Mouse (Mus musculus) CH12.LX (cell line): ENCODE results near the gene Itsn1. TPM values are rescaled to one million over a fixed set of nuclear protein-coding genes. Genes with fewer than 3 reads are reported as not detected.

Experiments used
- DNase-seq: peaks from one replicate; pipeline ENCODE4 v3.0.0-alpha.2; 2013; ENCODE audit errors: extremely low read depth
- H3K27ac ChIP-seq: 2 replicates; pipeline ENCODE4 v1.5.1; 2012; ENCODE audit warnings: low read depth, mild to moderate bottlenecking, control low read depth, moderate library complexity; ENCODE audit not compliant: insufficient read depth
- H3K27me3 ChIP-seq: replicated peaks from 2 replicates; pipeline ENCODE3; 2012; ENCODE audit warnings: inconsistent platforms
- H3K36me3 ChIP-seq, 2 experiments: replicated peaks in 1 of 2; 2 replicates each; pipeline versions ENCODE3 to v1.6.1; 2012; ENCODE audit warnings: inconsistent platforms in 1 of 2, low read length in 1 of 2, mild to moderate bottlenecking in 1 of 2, mixed read lengths in 1 of 2, moderate library complexity in 1 of 2; ENCODE audit not compliant: control insufficient read depth in 1 of 2, insufficient read depth in 1 of 2
- H3K4me1 ChIP-seq, 2 experiments: 2 replicates each; pipeline ENCODE4 v1.6.1; 2012; ENCODE audit warnings: inconsistent platforms in 1 of 2, moderate library complexity in 1 of 2; ENCODE audit not compliant: insufficient read depth in 2 of 2, control insufficient read depth in 1 of 2
- H3K4me2 ChIP-seq: 2 replicates; pipeline ENCODE4 v1.6.1; 2012; ENCODE audit warnings: low read depth, mild to moderate bottlenecking, control low read depth; ENCODE audit not compliant: poor library complexity, insufficient read depth, severe bottlenecking
- H3K4me3 ChIP-seq, 3 experiments: fragments of 150-350 bp in 1 of 3; sonication (generic) in 1 of 3; replicated peaks in 1 of 3; 2 replicates each; pipeline versions ENCODE3 to v1.5.1; 2011 to 2012; ENCODE audit warnings: low read depth in 2 of 3, low read length in 2 of 3, mild to moderate bottlenecking in 2 of 3, moderate library complexity in 2 of 3, control low read depth in 1 of 3, improper control_type of control experiment in 1 of 3, inconsistent platforms in 1 of 3, mixed read lengths in 1 of 3; ENCODE audit not compliant: poor library complexity in 1 of 3
- H3K79me2 ChIP-seq: replicated peaks from 2 replicates; pipeline ENCODE4 v1.6.1; 2012; ENCODE audit warnings: mild to moderate bottlenecking, moderate library complexity; ENCODE audit not compliant: control insufficient read depth, poor library complexity, insufficient read depth, severe bottlenecking; ENCODE audit errors: extremely low read depth
- H3K9ac ChIP-seq: 2 replicates; pipeline ENCODE4 v1.6.1; 2012; ENCODE audit warnings: low read depth, mild to moderate bottlenecking, control low read depth, moderate library complexity; ENCODE audit not compliant: insufficient read depth
- H3K9me3 ChIP-seq: replicated peaks from 2 replicates; pipeline ENCODE3; 2012; ENCODE audit warnings: low read length, inconsistent platforms, mixed read lengths
- BHLHE40 ChIP-seq: IDR thresholded peaks from 2 replicates; pipeline ENCODE4 v1.6.1; 2011; ENCODE audit warnings: mild to moderate bottlenecking, low read depth, low read length, improper control_type of control experiment
- CHD2 ChIP-seq: IDR thresholded peaks from 2 replicates; pipeline ENCODE4 v1.6.1; 2011; ENCODE audit warnings: low read length, improper control_type of control experiment
- E2F4 ChIP-seq: IDR thresholded peaks from 2 replicates; pipeline ENCODE4 v1.6.1; 2011; ENCODE audit warnings: low read depth, low read length, improper control_type of control experiment; ENCODE audit not compliant: insufficient replicate concordance
- GABPA ChIP-seq: IDR thresholded peaks from 2 replicates; pipeline ENCODE4 v1.6.1; 2012; ENCODE audit warnings: low read depth, low read length, improper control_type of control experiment, inconsistent platforms; ENCODE audit not compliant: insufficient replicate concordance
- HCFC1 ChIP-seq: IDR thresholded peaks from 2 replicates; pipeline ENCODE4 v1.6.1; 2012; ENCODE audit warnings: low read depth, mild to moderate bottlenecking, inconsistent platforms, low read length, improper control_type of control experiment
- IRF4 ChIP-seq: IDR thresholded peaks from 2 replicates; pipeline ENCODE4 v1.6.1; 2014; ENCODE audit warnings: low read depth, mild to moderate bottlenecking, inconsistent platforms, low read length, improper control_type of control experiment
- JUN ChIP-seq: IDR thresholded peaks from 2 replicates; pipeline ENCODE4 v1.6.1; 2011; ENCODE audit warnings: low read depth, mild to moderate bottlenecking, low read length, improper control_type of control experiment, moderate library complexity; ENCODE audit not compliant: insufficient read depth
- JUND ChIP-seq: conservative IDR thresholded peaks from 2 replicates; pipeline ENCODE4 v1.6.1; 2011; ENCODE audit warnings: low read depth, low read length, improper control_type of control experiment
- MAX ChIP-seq: IDR thresholded peaks from 2 replicates; pipeline ENCODE4 v1.6.1; 2011; ENCODE audit warnings: low read length, improper control_type of control experiment
- MAZ ChIP-seq: IDR thresholded peaks from 2 replicates; pipeline ENCODE4 v1.6.1; 2012; ENCODE audit warnings: low read depth, mild to moderate bottlenecking, inconsistent platforms, low read length, improper control_type of control experiment, moderate library complexity
- MEF2A ChIP-seq: IDR thresholded peaks from 2 replicates; pipeline ENCODE4 v1.6.1; 2014; ENCODE audit warnings: low read depth, mild to moderate bottlenecking, inconsistent platforms, low read length, improper control_type of control experiment, borderline replicate concordance
- MXI1 ChIP-seq: IDR thresholded peaks from 2 replicates; pipeline ENCODE4 v1.6.1; 2011; ENCODE audit warnings: mild to moderate bottlenecking, low read depth, low read length, improper control_type of control experiment
- MYC ChIP-seq: IDR thresholded peaks from 2 replicates; pipeline ENCODE4 v1.6.1; 2011; ENCODE audit warnings: low read depth, mild to moderate bottlenecking, improper control_type of control experiment, low read length
- PAX5 ChIP-seq: IDR thresholded peaks from 2 replicates; pipeline ENCODE4 v1.6.1; 2012; ENCODE audit warnings: low read length, inconsistent platforms, mixed read lengths
- POLR2AphosphoS2 ChIP-seq: IDR thresholded peaks from 2 replicates; pipeline ENCODE4 v1.6.1; 2011; ENCODE audit warnings: low read depth, low read length, improper control_type of control experiment
- RCOR1 ChIP-seq: conservative IDR thresholded peaks from 2 replicates; pipeline ENCODE4 v1.6.1; 2012; ENCODE audit warnings: low read depth, mild to moderate bottlenecking, inconsistent platforms, low read length, improper control_type of control experiment
- SIN3A ChIP-seq: IDR thresholded peaks from 2 replicates; pipeline ENCODE4 v1.6.1; 2012; ENCODE audit warnings: low read length, improper control_type of control experiment, inconsistent platforms
- SMC3 ChIP-seq: IDR thresholded peaks from 2 replicates; pipeline ENCODE4 v1.6.1; 2011; ENCODE audit warnings: low read depth, low read length, improper control_type of control experiment
- TBP ChIP-seq: conservative IDR thresholded peaks from 2 replicates; pipeline ENCODE4 v1.6.1; 2011; ENCODE audit warnings: low read depth, low read length, improper control_type of control experiment
- TCF12 ChIP-seq: IDR thresholded peaks from 2 replicates; pipeline ENCODE4 v1.6.1; 2014; ENCODE audit warnings: low read depth, mild to moderate bottlenecking, inconsistent platforms, low read length, improper control_type of control experiment
- USF2 ChIP-seq: conservative IDR thresholded peaks from 2 replicates; pipeline ENCODE4 v1.6.1; 2011; ENCODE audit warnings: low read depth, low read length, improper control_type of control experiment
- ZNF384 ChIP-seq: IDR thresholded peaks from 2 replicates; pipeline ENCODE4 v1.6.1; 2012; ENCODE audit warnings: low read depth, low read length, improper control_type of control experiment, inconsistent platforms
- dilution Hi-C: fragments of 300-500 bp; cut with MboI; formaldehyde crosslinking; loops from 2 replicates; pipeline ENCODE4 v1.14.3; 2020; ENCODE audit warnings: low sequenced_read_pairs; ENCODE audit not compliant: extremely low pct_unique_long_range_greater_than_20kb, extremely low pct_ligation_motif_present
- in situ Hi-C: fragments of 300-500 bp; cut with MboI; formaldehyde crosslinking; loops from 3 replicates; pipeline ENCODE4 v1.14.3; 2019; ENCODE audit warnings: low sequenced_read_pairs, low pct_ligation_motif_present, low pct_unique_long_range_greater_than_20kb, mixed read lengths
- polyA plus RNA-seq: library from polyadenylated mRNA; unstranded; fragments of >175 nt; gene quantifications from 2 replicates; pipeline ENCODE4 v1.2.1, GENCODE M21; 2012; ENCODE audit warnings: low read depth; ENCODE audit not compliant: insufficient read length
- total RNA-seq, 2 experiments: library from RNA; depleted of rRNA; stranded (reverse); fragments of 300-350 nt in 1 of 2; fragments of >200 nt in 1 of 2; gene quantifications; 2 replicates each; pipeline ENCODE4 v1.2.3; 2012 to 2014

The Itsn1 gene
- total and polyA plus RNA-seq, 3 experiments = 32.5 to 54.5 (median 46.3) TPM

DNA sequence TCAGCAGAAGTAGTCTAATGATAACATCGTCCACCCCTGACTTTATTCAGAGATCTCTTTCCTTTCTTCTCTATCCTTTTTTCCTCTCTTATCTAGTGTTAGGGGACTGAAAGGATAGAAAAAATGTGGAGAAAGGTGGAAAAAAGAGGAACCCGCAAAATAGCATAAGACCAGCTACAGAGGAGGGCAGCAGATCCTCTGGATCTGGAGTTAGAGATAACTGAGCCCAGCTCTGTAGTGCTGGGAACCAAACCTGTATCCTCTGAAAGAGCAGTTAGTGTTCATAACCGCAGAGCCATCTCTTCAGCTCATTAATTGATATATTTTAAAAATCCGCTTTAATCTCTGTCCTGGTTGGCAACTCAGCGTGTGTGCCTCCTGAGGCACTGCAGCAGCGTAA is 84.5 kb downstream of the Itsn1 start:
- Histone ChIP-seq H3K9me3 (no peaks in the 10 kb centered on the region), H3K79me2 (no peaks in the 10 kb centered on the region), H3K27me3 (no peaks in the 10 kb centered on the region), H3K4me2 (no peak overlapping the region), H3K9ac (no peak overlapping the region), H3K4me3 (no peak overlapping the region), H3K27ac (no peak overlapping the region), H3K36me3 (peaks cover 45 to 72% of the 10 kb centered on the region in 2 experiments), H3K4me1 (no peaks in the 10 kb centered on the region)
- in situ Hi-C loops (no loop called here), dilution Hi-C loops (no loop called here)
- no peak for DNase-seq
- TF ChIP-seq TBP = no peak
- no peak for TF ChIP-seq SIN3A
- no peak for TF ChIP-seq HCFC1
- TF ChIP-seq USF2 = no peak

DNA sequence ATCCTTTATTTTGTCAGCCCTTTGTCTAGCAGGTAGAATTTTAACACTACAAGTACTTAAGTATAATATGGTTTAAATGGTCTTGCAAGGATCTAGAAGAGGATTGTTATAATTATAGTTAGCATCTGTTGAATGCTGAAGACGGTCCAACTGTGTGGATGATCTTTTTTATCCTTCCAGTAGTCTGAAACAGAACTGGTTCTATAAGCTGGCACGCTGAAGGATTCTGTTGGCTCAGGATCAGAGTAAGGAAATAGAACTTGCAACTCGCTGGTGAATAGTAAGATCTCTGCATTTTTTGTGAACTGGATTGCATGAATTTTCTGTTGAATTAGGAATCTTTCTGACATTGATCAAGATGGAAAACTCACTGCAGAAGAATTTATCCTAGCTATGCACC is 86.0 kb downstream of the Itsn1 start:
- peaks cover 42 to 73% of the 10 kb centered on the region in 2 experiments for H3K36me3 ChIP-seq
- dilution Hi-C loops = no loop called here
- no peak for TF ChIP-seq GABPA
- TF ChIP-seq, all 38 proteins: peak for 0

DNA sequence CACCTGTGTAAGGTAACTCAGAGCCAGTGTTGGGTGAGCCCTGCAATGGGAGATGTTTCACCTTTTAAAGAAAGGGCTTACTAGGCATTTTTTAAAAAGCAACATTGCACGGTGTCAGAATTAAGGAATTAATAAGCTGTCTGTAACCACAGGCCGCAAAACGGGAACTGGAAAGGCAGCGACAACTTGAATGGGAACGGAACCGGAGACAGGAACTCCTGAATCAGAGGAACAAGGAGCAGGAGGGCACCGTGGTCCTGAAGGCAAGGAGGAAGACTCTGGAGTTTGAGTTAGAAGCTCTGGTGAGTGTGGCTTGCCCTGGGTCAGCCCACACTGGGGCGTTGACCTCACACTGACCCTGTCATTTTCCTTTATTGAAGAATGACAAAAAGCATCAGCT is 91.2 kb downstream of the Itsn1 start:
- no peak for DNase-seq
- no peak overlapping the region for H3K4me2 ChIP-seq
- H3K4me1 ChIP-seq = peaks cover 8 to 22% of the 10 kb centered on the region in 2 experiments; a peak in 3 of 4 replicates
- TF ChIP-seq HCFC1 = no peak
- no peak for TF ChIP-seq MYC
- no peak for TF ChIP-seq SMC3
- TF ChIP-seq RCOR1 = no peak
- TF ChIP-seq MXI1 = no peak
- TF ChIP-seq JUND = no peak
- no peak for TF ChIP-seq POLR2AphosphoS2
- no peak for TF ChIP-seq JUN
- TF ChIP-seq MEF2A = no peak
- TF ChIP-seq E2F4 = no peak
- TF ChIP-seq TCF12 = no peak
- no peak for TF ChIP-seq BHLHE40
- TF ChIP-seq IRF4 = no peak
- no peak for TF ChIP-seq SIN3A
- TF ChIP-seq MAX = no peak
- no peak for TF ChIP-seq MAZ
- no peak for TF ChIP-seq CHD2
- no peak for TF ChIP-seq GABPA
- no peak for TF ChIP-seq ZNF384
- TF ChIP-seq PAX5 = no peak
- TF ChIP-seq, all 38 proteins: peak for 0
- Histone ChIP-seq H3K4me3 (no peak overlapping the region), H3K9me3 (no peaks in the 10 kb centered on the region), H3K79me2 (no peaks in the 10 kb centered on the region), H3K36me3 (peaks cover 50 to 75% of the 10 kb centered on the region in 2 experiments), H3K27ac (no peak overlapping the region), H3K27me3 (no peaks in the 10 kb centered on the region), H3K9ac (no peak overlapping the region)
- dilution Hi-C loops = no loop called here
- in situ Hi-C loops = no loop called here

More for the DNA sequence above, 86.0 kb downstream of the Itsn1 start:
- Histone ChIP-seq H3K4me2 (no peak overlapping the region), H3K27me3 (no peaks in the 10 kb centered on the region), H3K9ac (no peak overlapping the region), H3K79me2 (no peaks in the 10 kb centered on the region), H3K4me3 (no peak overlapping the region), H3K4me1 (no peaks in the 10 kb centered on the region), H3K9me3 (no peaks in the 10 kb centered on the region), H3K27ac (no peak overlapping the region)
- in situ Hi-C loops = no loop called here
- DNase-seq = no peak
